Mouse (Mus musculus): ENCODE measurements around the gene Cby1.
A peak's percentile ranks its signal among the peaks of the same experiment; 100 is the strongest.
"Not testable (repeated sequence)": the region's sequence is repeated elsewhere in the genome, so short reads cannot be mapped to it uniquely, and the experiment has no call there.

Gene Cby1

GRCm38 (mm10) chr15:79658531-79659375 lies at the start of gene Cby1, which contains the start of gene Fam227a:
Gene Cby1 (plus strand): TSS chr15:79659199.
Gene Fam227a (minus strand): TSS chr15:79658956.
- DNase-seq (ENCODE audit: extremely low spot score): peak; percentile 98

- DNase-seq (ENCODE audit: extremely low spot score): no peak
Measured at GRCm38 (mm10) chr15:79609226-79609625, 49.8 kb upstream of the Cby1 start.

DNA sequence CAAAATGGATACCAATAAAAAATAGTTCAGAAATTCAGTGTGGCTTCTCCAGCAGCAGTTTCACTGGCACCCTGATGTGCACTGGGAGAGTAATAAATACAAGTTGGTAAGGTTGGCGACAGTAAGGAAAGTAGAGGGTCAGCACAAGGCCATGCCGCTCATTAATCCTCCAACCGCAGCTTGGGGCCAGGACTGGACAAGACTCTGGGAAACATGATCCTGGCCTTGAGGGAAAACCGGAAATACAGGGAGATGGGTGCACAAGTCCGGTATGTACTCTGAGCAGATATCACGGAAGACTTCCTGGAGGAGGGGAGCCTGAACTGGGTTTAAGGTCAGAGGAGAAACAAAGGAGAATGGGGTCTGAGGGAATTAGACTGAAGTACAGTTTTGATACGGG lies 43.5 kb upstream of the Cby1 start:
- DNase-seq (ENCODE audit: extremely low spot score): no peak

DNA sequence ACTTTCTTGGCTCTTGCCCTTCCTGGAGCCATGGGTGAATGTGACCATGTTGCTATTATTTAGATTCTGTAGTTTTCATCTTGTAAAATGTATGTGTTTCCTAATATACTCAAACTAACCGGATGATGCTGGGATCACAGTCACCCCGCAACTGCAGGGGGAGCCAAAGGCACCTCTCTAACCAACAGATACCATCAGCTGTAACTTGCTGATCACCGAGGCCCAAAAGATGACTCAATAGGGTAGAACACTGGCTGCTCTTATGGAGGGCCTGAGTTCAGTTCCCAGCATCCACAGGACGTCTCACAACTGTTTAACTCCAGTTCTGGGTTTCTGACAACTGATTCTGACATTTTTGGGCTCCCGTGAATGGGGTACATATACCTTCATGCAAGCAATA lies 42.3 kb upstream of the Cby1 start:
- DNase-seq (ENCODE audit: extremely low spot score): no peak

DNA sequence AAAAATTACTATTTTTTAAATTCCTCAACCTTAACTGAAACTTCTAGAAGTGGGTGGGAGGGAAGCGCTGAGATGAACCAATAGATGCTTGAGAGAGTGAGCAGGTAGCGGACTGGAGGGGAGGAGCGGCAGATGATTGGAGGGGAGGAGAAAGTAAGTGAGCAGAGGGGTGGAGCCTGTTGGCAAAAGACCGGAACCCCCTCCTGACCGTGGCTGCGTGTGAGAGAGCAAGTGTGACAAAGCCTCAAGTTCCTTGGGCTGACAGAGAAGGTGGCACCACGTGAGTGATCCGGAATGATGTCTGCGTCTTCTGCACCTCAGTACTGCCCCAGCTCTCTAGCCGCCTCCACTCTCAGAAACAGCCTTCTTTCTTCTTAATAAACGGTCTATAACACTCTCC lies 41.9 kb upstream of the Cby1 start:
- no peak for DNase-seq (ENCODE audit: extremely low spot score)

DNA sequence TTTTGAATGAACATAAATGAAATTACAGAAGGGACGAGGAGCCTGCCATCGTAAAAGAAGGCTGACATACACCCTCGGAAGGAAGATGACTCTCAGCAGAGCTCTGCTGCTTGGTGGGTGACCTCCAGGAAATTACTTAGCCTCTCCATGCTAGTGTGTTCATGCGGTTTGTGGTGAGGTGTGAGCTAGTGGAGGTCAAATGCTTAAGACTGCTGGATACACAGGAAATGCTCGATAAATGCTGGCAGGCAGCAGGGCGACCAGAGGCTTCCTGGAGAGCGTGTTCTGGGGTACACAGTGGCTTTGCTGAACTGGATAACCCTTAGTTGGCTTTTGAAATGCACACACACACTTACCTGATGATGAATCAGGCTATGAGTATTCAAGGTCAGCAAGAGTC lies 40.5 kb upstream of the Cby1 start:
- no peak for DNase-seq (ENCODE audit: extremely low spot score)

DNA sequence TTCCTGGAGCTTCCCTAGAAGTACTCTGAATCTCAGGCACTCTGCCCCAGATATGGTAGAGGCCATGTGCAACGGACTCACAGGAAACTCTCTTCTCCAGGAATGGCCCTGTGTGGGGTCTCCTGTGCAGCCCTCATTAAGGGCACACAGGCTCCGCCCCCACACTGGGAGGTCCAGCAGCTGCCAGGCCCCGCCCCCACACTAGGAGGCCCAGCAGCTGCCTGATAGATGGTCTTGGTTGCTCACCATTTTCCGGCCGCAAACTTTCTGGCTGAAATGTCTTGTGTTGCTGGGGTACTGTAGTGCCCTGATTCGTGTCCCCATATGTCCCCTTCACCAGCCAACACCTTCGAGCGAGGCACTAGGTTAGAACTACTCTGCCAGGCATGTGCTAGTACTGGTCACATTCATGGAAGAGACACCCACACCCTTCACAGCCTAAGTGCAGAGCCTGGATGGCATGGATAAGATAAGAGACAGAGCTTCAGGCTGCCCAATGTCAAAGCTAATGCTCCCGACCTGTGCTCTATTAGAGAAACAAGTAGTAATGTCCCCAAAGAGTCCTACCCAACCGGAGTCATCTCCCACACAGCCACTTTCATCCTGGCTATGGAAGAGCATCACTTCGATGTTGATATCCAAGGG lies 39.1 kb upstream of the Cby1 start:
- no peak for DNase-seq (ENCODE audit: extremely low spot score)

DNA sequence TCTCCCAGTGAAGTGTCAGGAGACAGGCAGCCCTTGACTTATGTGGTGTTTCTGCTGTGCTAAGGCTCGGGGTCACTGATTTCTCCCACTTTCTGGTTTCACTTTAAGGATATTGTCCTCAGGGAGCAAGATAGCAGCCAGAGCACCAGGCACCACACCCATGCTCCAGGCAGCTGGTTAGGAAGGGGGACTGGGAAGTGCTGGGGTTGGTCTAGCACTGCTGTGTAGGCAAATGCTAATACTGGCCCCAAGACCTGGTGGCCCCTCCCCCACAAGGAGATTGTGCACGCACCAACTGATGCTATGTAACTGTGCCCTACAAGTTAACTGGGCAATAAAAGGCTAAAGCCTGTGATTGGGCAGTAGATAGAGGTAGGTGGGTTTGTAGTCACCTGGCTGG lies 28.5 kb upstream of the Cby1 start:
- DNase-seq (ENCODE audit: extremely low spot score): no peak

DNA sequence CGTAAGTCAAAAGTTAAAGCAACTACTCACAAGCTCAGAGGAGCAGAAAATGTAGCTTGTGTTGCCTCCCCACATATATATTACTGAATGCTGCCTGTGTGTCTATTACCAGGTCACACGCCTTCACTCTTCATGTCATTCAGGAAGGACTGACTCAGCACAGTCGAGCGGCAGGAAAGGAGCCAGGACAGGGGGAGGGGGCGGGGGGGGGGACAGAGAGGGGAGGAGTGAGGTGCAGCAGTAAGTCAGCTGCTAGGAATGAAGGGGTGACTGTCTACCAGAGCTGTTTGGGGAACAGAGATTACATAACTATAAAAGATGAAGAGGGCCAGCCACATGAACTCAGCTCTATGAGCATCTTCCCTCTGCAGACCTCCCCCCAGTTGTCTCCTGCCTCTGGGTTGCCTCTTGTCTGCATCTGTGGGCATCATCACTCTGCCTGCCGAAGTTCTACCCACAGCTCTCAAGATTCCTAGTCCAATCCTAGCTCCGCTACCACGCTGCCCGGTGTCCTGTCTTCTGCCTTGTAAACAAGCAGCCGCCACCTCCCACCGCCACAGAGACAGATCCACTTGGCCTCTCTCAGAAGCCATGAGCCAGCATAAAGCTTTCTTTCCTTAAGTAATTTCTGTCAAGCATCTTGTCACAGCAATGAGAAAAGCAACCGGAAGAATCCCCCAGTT lies 17.7 kb upstream of the Cby1 start:
- DNase-seq (ENCODE audit: extremely low spot score): no peak

DNA sequence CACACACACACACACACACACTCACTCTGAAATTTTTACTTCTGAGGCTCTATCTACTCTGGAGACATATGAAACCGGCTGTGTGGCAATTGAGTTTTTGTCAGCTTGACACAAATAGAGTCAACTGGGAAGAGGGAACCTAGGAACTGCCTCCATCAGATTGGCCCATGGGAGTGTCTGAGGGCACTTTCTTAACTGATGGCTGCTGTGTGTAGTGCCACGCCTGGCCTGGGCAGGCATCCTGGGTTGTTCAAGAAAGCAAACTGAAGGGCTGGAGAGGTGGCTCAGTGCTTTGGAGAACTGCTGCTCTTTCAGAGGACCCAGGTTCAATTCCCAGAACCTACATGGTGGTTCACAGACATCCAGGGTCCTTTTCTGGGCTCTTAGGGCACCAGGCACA lies 13.5 kb upstream of the Cby1 start:
- no peak for DNase-seq (ENCODE audit: extremely low spot score)

GRCm38 (mm10) chr15:79648130-79648529 lies 10.9 kb upstream of the Cby1 start:
- DNase-seq (ENCODE audit: extremely low spot score): no peak

DNA sequence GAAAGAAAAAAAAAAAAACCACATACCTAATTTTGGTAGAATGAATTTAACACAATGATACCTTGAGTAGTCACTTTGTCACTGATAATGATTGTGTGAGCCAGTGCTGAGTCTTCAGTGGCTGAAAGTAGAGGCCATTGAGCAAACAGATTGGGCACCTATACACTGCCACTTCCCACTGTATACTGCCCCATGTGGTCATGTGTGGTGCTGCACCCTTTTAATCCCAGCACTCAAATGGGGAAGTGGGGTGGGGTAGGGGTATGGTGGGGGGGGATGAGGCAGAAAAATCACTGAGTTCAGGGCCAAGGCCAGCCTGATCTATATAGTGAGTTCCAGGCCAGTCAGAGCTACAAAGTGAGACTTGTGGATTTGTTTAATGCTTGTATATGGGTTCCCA lies 8.4 kb upstream of the Cby1 start:
- peak; percentile 43 for DNase-seq (ENCODE audit: extremely low spot score)

DNA sequence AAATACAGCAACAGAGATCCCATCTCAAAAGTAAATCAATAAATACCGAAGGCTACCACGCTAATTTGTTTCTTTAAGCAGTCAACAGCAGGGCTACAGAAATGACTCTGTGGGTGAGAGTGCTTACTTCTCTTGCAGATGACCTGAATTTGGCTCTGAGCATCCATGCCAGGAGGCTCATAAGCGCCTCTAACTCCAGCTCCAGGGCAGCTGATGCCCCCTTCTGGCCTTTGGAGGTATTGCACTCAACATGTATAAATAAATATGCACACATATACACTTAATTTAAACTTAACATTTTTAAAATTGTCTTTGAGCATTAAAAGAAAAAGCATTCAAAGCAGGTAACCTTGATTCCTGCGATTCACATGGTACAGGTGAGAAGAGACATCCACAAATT lies 7.5 kb upstream of the Cby1 start:
- no peak for DNase-seq (ENCODE audit: extremely low spot score)

DNA sequence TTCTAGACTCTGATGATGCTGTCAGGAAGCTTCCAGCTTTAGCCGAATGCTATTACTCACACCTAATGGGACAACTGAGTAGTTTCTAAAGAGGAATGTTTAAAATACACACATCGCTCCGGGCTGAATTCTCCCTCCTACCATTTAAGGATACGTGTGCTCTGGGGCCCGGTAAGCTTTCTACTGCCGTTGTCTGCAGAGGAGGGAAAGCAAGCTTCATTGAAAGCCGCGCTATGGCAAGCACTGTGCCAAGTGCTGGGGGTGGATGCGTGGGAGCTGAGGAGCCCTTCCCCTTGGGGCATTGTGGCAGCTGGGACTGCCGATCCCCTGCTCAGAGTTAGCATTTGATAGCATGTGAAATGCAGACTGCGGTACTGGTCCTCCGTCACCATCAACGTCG lies 2.5 kb upstream of the Cby1 start:
- no peak for DNase-seq (ENCODE audit: extremely low spot score)

DNA sequence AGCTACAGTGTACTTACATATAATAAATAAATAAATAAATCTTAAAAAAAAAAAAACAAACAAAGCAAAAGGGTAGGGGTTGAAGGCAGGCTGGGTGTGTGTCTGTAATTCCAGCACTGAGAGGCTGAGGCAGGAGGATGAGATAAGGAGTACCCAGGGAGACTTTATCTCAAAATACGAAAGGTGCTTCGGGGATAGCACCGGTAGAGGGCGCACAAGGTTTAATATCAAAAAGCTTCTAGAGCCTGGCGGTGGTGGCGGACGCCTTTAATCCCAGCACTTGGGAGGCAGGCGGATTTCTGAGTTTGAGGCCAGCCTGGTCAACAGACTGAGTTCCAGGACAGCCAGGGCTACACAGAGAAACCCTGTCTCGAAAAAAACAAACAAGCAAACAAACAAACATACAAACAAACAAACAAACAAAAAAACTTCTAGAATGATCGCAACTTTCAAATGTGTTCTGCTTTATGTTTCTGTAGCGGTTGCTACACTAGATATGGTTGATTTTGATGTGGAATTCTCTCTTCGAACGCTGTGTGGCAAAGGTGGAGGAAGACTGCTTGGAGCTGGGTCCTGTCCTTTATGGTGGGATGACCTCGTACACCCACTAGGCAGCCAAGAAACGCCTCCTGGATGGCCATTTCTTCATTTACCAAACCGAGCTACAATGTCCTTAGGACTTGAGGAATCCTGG lies 1.0 kb upstream of the Cby1 start:
- peak; percentile 77 for DNase-seq (ENCODE audit: extremely low spot score)

- DNase-seq (ENCODE audit: extremely low spot score): peak; percentile 22
Measured at GRCm38 (mm10) chr15:79661852-79662251, 2.9 kb downstream of the Cby1 start.

- no peak for DNase-seq (ENCODE audit: extremely low spot score)
Measured at GRCm38 (mm10) chr15:79664666-79665065, 5.7 kb downstream of the Cby1 start.

- no peak for DNase-seq (ENCODE audit: extremely low spot score)
Measured at GRCm38 (mm10) chr15:79669195-79669594, 10.2 kb downstream of the Cby1 start.

GRCm38 (mm10) chr15:79670249-79670971 lies 11.4 kb downstream of the Cby1 start, which contains the start of gene Tomm22:
Gene Tomm22 (plus strand): TSS chr15:79670861.
- peak; percentile 88 for DNase-seq (ENCODE audit: extremely low spot score)

DNA sequence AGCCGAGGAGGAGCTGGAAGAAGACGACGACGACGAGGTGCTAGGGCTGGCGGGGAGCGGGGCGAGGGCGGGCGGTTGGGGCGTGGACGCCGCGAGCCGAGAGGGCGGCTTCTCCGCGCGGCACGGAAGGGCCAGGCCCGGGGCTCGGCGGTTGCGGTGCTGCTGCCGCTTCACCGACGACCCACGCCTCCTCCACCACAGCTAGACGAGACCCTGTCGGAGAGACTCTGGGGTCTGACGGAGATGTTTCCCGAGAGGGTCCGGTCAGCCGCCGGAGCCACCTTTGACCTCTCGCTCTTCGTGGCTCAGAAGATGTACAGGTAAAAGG lies 11.9 kb downstream of the Cby1 start:
- no peak for DNase-seq (ENCODE audit: extremely low spot score)

DNA sequence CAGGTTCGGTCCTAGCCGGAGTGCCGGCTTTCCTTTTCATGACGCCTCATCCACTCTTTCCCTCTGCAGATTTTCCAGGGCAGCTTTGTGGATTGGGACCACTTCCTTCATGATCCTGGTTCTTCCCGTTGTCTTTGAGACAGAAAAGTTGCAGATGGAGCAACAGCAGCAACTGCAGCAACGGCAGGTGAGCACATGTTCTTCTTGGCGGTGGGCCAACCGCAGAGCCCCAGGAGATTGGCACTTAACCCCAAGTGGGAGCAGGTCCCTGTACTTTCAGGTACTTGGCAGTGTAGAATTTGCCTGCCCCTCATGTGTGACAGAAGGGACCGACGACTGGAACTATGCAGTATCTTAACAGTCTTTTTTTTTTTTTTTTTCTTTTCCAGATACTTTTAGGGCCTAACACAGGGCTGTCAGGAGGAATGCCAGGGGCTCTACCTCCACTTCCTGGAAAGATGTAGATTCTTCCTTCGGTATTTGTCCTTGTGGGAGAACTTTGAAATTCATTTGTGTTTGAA lies 12.9 kb downstream of the Cby1 start:
- not testable (repeated sequence) for DNase-seq (ENCODE audit: extremely low spot score)

Measured in embryo, embryonic 9.5 days (tissue).